Mouse (Mus musculus) embryonic facial prominence, embryonic 14.5 days (tissue): ENCODE measurements around the gene Macf1. TPM values are rescaled to one million over a fixed set of nuclear protein-coding genes. Genes with fewer than 3 reads are reported as not detected.

Experiments
- ATAC-seq: fragments of 200-750 bp; cut with Nextera tagmentation; 2 replicates; pipeline ENCODE4 v1.8.0; 2017; ENCODE audit warnings: low read depth, moderate number of reproducible peaks, moderate TSS enrichment
- DNase-seq: peaks from one replicate; pipeline ENCODE4 v3.0.0-alpha.2; 2015; ENCODE audit warnings: low spot score
- H3K27ac ChIP-seq: fragments of 300-500 bp; sonication (generic); replicated peaks from 2 replicates; pipeline ENCODE4 v1.5.1; 2014; ENCODE audit warnings: low read depth, mild to moderate bottlenecking, low read length, moderate library complexity
- H3K27me3 ChIP-seq: fragments of 300-500 bp; sonication (generic); replicated peaks from 2 replicates; pipeline ENCODE4 v1.6.1; 2014; ENCODE audit warnings: low read length; ENCODE audit not compliant: control insufficient read depth, insufficient read depth
- H3K36me3 ChIP-seq: fragments of 300-500 bp; sonication (generic); 2 replicates; pipeline ENCODE4 v1.6.1; 2014; ENCODE audit warnings: low read length, mixed read lengths; ENCODE audit not compliant: control insufficient read depth, insufficient read depth
- H3K4me1 ChIP-seq: fragments of 300-500 bp; sonication (generic); 2 replicates; pipeline ENCODE4 v1.6.1; 2014; ENCODE audit warnings: antibody characterized with exemption, low read length; ENCODE audit not compliant: control insufficient read depth, insufficient read depth
- H3K4me2 ChIP-seq: fragments of 300-500 bp; sonication (generic); 2 replicates; pipeline ENCODE4 v1.6.1; 2014; ENCODE audit warnings: low read depth, mild to moderate bottlenecking, low read length, moderate library complexity, mixed read lengths
- H3K4me3 ChIP-seq: fragments of 300-500 bp; sonication (generic); 2 replicates; pipeline ENCODE4 v1.5.1; 2014; ENCODE audit warnings: low read depth, mild to moderate bottlenecking, low read length
- H3K9ac ChIP-seq: fragments of 300-500 bp; sonication (generic); 2 replicates; pipeline ENCODE4 v1.6.1; 2014; ENCODE audit warnings: low read depth, mild to moderate bottlenecking, low read length, moderate library complexity, mixed read lengths
- H3K9me3 ChIP-seq: fragments of 300-500 bp; sonication (generic); 2 replicates; pipeline ENCODE4 v1.6.1; 2016; ENCODE audit warnings: low read length; ENCODE audit not compliant: control insufficient read depth
- WGBS: fragments of 180-500 bp; shearing (Covaris S2); extraction: QIAGEN DNeasy Blood & Tissue Kit; methylation state at CpG from one replicate; pipeline ENCODE4 v1.1.7; 2014; 5-methylcytosine and 5-hydroxymethylcytosine counted together
- polyA plus RNA-seq: library from polyadenylated mRNA; unstranded; fragments of >200 nt; fragmentation: Nextera tagmentation; extraction: Ambion mirVana; gene quantifications from 2 replicates; pipeline ENCODE4 v1.2.1, GENCODE M21; 2014

Gene Macf1
- polyA plus RNA-seq, 1 experiment from 2014 or later: 80.5 TPM

GRCm38 (mm10) chr4:123665681-123666278 lies 18.4 kb downstream of the Macf1 start:
- Histone ChIP-seq H3K4me2 (peak overlapping the region; percentile 58), H3K4me3 (peak overlapping the region; percentile 99), H3K9me3 (no peaks in the 10 kb centered on the region), H3K36me3 (no peaks in the 10 kb centered on the region), H3K9ac (peak overlapping the region; percentile 98), H3K27me3 (no peaks in the 10 kb centered on the region), H3K27ac (peak overlapping the region; percentile 97), H3K4me1 (peaks cover 33% of the 10 kb centered on the region)
- WGBS: 36% methylated on average over 11 of the region's 11 CpGs
- DNase-seq: no peak
- ATAC-seq: no peak

GRCm38 (mm10) chr4:123664951-123665661 lies 19.1 kb downstream of the Macf1 start:
- Histone ChIP-seq H3K4me3 (peak overlapping the region; percentile 99), H3K9ac (peak overlapping the region; percentile 98), H3K9me3 (no peaks in the 10 kb centered on the region), H3K4me2 (peak overlapping the region; percentile 58), H3K27ac (peak overlapping the region; percentile 97), H3K27me3 (no peaks in the 10 kb centered on the region), H3K36me3 (no peaks in the 10 kb centered on the region), H3K4me1 (peaks cover 33% of the 10 kb centered on the region)
- under 1% methylated on average over 35 of the region's 58 CpGs for WGBS
- peak; percentile 3; the same call in 1 of the 2 replicates for ATAC-seq
- DNase-seq: peak; percentile 53

GRCm38 (mm10) chr4:123664021-123664950 lies 19.9 kb downstream of the Macf1 start:
- Histone ChIP-seq H3K27me3 (no peaks in the 10 kb centered on the region), H3K4me3 (peak overlapping the region; percentile 99), H3K27ac (peak overlapping the region; percentile 97), H3K9me3 (no peaks in the 10 kb centered on the region), H3K9ac (peak overlapping the region; percentile 98), H3K36me3 (no peaks in the 10 kb centered on the region), H3K4me2 (peak overlapping the region; percentile 58), H3K4me1 (peaks cover 33% of the 10 kb centered on the region)
- ATAC-seq (peak; percentile 81), DNase-seq (peak; percentile 78)
- under 1% methylated on average over 33 of the region's 125 CpGs for WGBS

- peak overlapping the region; percentile 97 for H3K27ac ChIP-seq
- under 1% methylated on average over 12 of the region's 12 CpGs for WGBS
- DNase-seq (peak; percentile 79), ATAC-seq (no peak)
- no peaks in the 10 kb centered on the region for H3K27me3 ChIP-seq
- peak overlapping the region; percentile 58 for H3K4me2 ChIP-seq
- H3K9ac ChIP-seq: peak overlapping the region; percentile 98
- H3K4me3 ChIP-seq: peak overlapping the region; percentile 99
- no peaks in the 10 kb centered on the region for H3K36me3 ChIP-seq
- H3K4me1 ChIP-seq: peaks cover 33% of the 10 kb centered on the region
- no peaks in the 10 kb centered on the region for H3K9me3 ChIP-seq
Measured at GRCm38 (mm10) chr4:123663688-123663965, 20.5 kb downstream of the Macf1 start.

GRCm38 (mm10) chr4:123662914-123663687 lies 21.1 kb downstream of the Macf1 start:
- Histone ChIP-seq H3K4me1 (peaks cover 33% of the 10 kb centered on the region), H3K27ac (peak overlapping the region; percentile 97), H3K36me3 (no peaks in the 10 kb centered on the region), H3K9ac (peak overlapping the region; percentile 98), H3K9me3 (no peaks in the 10 kb centered on the region), H3K4me3 (peak overlapping the region; percentile 99), H3K4me2 (peak overlapping the region; percentile 58), H3K27me3 (no peaks in the 10 kb centered on the region)
- 1% methylated on average over 15 of the region's 15 CpGs for WGBS
- ATAC-seq: no peak
- DNase-seq: no peak

- 96% methylated on average over 1 of the region's 1 CpGs for WGBS
- ATAC-seq: no peak
Measured at GRCm38 (mm10) chr4:123658175-123658574, 26.0 kb downstream of the Macf1 start.

GRCm38 (mm10) chr4:123655245-123655644 lies 28.9 kb downstream of the Macf1 start:
- Histone ChIP-seq H3K4me1 (no peaks in the 10 kb centered on the region), H3K36me3 (no peaks in the 10 kb centered on the region), H3K9ac (no peak overlapping the region), H3K27ac (no peak overlapping the region), H3K27me3 (no peaks in the 10 kb centered on the region), H3K4me2 (no peak overlapping the region), H3K9me3 (no peaks in the 10 kb centered on the region), H3K4me3 (no peak overlapping the region)
- DNase-seq (no peak), ATAC-seq (no peak)
- WGBS: 93% methylated on average over 5 of the region's 5 CpGs

More at GRCm38 (mm10) chr4:123658175-123658574, 26.0 kb downstream of the Macf1 start:
- Histone ChIP-seq H3K36me3 (no peaks in the 10 kb centered on the region), H3K9me3 (no peaks in the 10 kb centered on the region), H3K27me3 (no peaks in the 10 kb centered on the region), H3K4me1 (peaks cover 17% of the 10 kb centered on the region), H3K4me2 (no peak overlapping the region), H3K27ac (no peak overlapping the region), H3K4me3 (no peak overlapping the region), H3K9ac (no peak overlapping the region)
- no peak for DNase-seq

- H3K9ac ChIP-seq: no peak overlapping the region
- 96% methylated on average over 3 of the region's 4 CpGs for WGBS
- H3K4me2 ChIP-seq: no peak overlapping the region
- no peaks in the 10 kb centered on the region for H3K9me3 ChIP-seq
- no peak for DNase-seq
- H3K4me3 ChIP-seq: no peak overlapping the region
- H3K36me3 ChIP-seq: no peaks in the 10 kb centered on the region
- no peak overlapping the region for H3K27ac ChIP-seq
- H3K4me1 ChIP-seq: no peaks in the 10 kb centered on the region
- H3K27me3 ChIP-seq: no peaks in the 10 kb centered on the region
- no peak for ATAC-seq
Measured at GRCm38 (mm10) chr4:123654566-123654965, 29.6 kb downstream of the Macf1 start.
